Mouse (Mus musculus) midbrain, postnatal 0 days (tissue): ENCODE measurements around the gene Nanog. TPM values are rescaled to one million over a fixed set of nuclear protein-coding genes. Genes with fewer than 3 reads are reported as not detected.

Source experiments
- ATAC-seq: fragments of 200-750 bp; cut with Nextera tagmentation; 2 replicates; pipeline ENCODE4 v1.8.0; 2017; ENCODE audit warnings: moderate number of reproducible peaks, mild to moderate bottlenecking, moderate TSS enrichment, moderate library complexity; ENCODE audit not compliant: low FRiP score
- DNase-seq: peaks from one replicate; pipeline ENCODE4 v3.0.0-alpha.2; 2015; ENCODE audit warnings: low spot score
- H3K27ac ChIP-seq: fragments of 300-500 bp; sonication (generic); 2 replicates; pipeline ENCODE4 v1.5.1; 2014; ENCODE audit warnings: low read depth, mild to moderate bottlenecking, low read length, mixed read lengths
- H3K27me3 ChIP-seq: fragments of 300-500 bp; sonication (generic); 2 replicates; pipeline ENCODE4 v1.6.1; 2014; ENCODE audit warnings: low read length, control low read depth, mixed read lengths; ENCODE audit not compliant: insufficient read depth
- H3K36me3 ChIP-seq: fragments of 300-500 bp; sonication (generic); 2 replicates; pipeline ENCODE4 v1.6.1; 2014; ENCODE audit warnings: low read length, control low read depth, mixed read lengths; ENCODE audit not compliant: insufficient read depth
- H3K4me1 ChIP-seq: fragments of 300-500 bp; sonication (generic); 2 replicates; pipeline ENCODE4 v1.6.1; 2014; ENCODE audit warnings: mild to moderate bottlenecking, control low read depth, antibody characterized with exemption, low read length, mixed read lengths; ENCODE audit not compliant: insufficient read depth
- H3K4me2 ChIP-seq: fragments of 300-500 bp; sonication (generic); 2 replicates; pipeline ENCODE4 v1.6.1; 2014; ENCODE audit warnings: low read depth, mild to moderate bottlenecking, low read length, mixed read lengths; ENCODE audit not compliant: poor library complexity, severe bottlenecking
- H3K4me3 ChIP-seq: fragments of 300-500 bp; sonication (generic); 2 replicates; pipeline ENCODE4 v1.5.1; 2014; ENCODE audit warnings: low read depth, mild to moderate bottlenecking, low read length, moderate library complexity
- H3K9ac ChIP-seq: fragments of 300-500 bp; sonication (generic); replicated peaks from 2 replicates; pipeline ENCODE4 v1.6.1; 2014; ENCODE audit warnings: mild to moderate bottlenecking, low read length, moderate library complexity, mixed read lengths; ENCODE audit not compliant: poor library complexity, severe bottlenecking
- H3K9me3 ChIP-seq: fragments of 300-500 bp; sonication (generic); 2 replicates; pipeline ENCODE4 v1.6.1; 2016; ENCODE audit warnings: low read length, control low read depth
- CTCF ChIP-seq: IDR thresholded peaks from 2 replicates; pipeline ENCODE4 v1.5.1; 2016; ENCODE audit warnings: antibody characterized with exemption, mild to moderate bottlenecking
- WGBS: fragments of 180-500 bp; shearing (Covaris S2); extraction: QIAGEN DNeasy Blood & Tissue Kit; methylation state at CpG from one replicate; pipeline ENCODE4 v1.1.7; 2014; 5-methylcytosine and 5-hydroxymethylcytosine counted together
- polyA plus RNA-seq: library from polyadenylated mRNA; unstranded; fragments of >200 nt; fragmentation: Nextera tagmentation; extraction: Ambion mirVana; gene quantifications from 2 replicates; pipeline ENCODE4 v1.2.1, GENCODE M21; 2015
- total RNA-seq: library from RNA; depleted of rRNA; stranded (reverse); fragments of >200 nt; gene quantifications from 2 replicates; pipeline ENCODE4 v1.2.3, GENCODE M21; 2014

The Nanog gene
- total and polyA plus RNA-seq, 2 experiments from 2014 or later = 0.10 to 0.16 TPM

DNA sequence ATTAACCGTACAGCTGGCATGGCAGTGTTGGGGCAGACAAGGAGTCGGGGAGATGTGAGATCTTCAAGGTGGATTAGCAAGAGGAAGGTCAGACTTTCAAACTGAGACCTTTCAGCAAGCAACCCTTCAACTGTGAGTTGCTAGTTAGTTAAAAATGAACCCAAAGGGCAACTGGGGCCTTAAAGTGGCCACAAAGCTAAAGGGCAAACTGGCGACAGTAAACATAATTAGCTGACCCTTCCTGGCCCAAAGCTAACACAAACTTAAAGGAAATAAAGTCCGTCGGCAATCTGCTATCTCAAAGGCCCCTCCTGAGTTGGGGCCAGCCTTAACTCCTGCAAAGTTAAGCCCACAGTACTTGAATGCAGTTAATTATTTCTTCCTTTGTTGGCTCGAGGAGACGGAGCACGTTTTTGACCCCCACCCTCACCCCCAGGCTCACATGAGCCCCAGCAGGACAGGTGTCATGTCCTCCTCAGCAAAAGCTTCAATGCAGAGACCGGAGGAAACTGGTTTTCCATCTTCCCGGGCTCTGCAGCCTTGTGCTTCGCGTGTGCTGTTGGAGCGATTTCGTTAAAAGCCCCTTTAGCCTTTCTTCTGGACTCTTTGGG lies 43.6 kb upstream of the Nanog start:
- Histone ChIP-seq H3K27me3 (no peaks in the 10 kb centered on the region), H3K9ac (no peak overlapping the region), H3K9me3 (no peaks in the 10 kb centered on the region), H3K4me1 (no peaks in the 10 kb centered on the region), H3K4me3 (no peak overlapping the region), H3K27ac (no peak overlapping the region), H3K4me2 (no peak overlapping the region), H3K36me3 (no peaks in the 10 kb centered on the region)
- DNase-seq = no peak
- TF ChIP-seq CTCF = no peak
- ATAC-seq = no peak
- WGBS = 51% methylated on average over 14 of the region's 14 CpGs

GRCm38 (mm10) chr6:122665866-122666265 lies 41.4 kb upstream of the Nanog start:
- ATAC-seq (no peak), DNase-seq (peak; percentile 36)
- TF ChIP-seq CTCF = no peak
- H3K36me3 ChIP-seq = no peaks in the 10 kb centered on the region
- H3K4me2 ChIP-seq = no peak overlapping the region
- no peak overlapping the region for H3K4me3 ChIP-seq
- H3K27me3 ChIP-seq = no peaks in the 10 kb centered on the region
- H3K9me3 ChIP-seq = no peaks in the 10 kb centered on the region
- WGBS = 68% methylated on average over 7 of the region's 7 CpGs
- no peak overlapping the region for H3K9ac ChIP-seq
- H3K4me1 ChIP-seq = 0 out of 2 replicates have a peak, but pooled peaks cover 2% of the 10 kb centered on the region
- no peak overlapping the region for H3K27ac ChIP-seq

DNA sequence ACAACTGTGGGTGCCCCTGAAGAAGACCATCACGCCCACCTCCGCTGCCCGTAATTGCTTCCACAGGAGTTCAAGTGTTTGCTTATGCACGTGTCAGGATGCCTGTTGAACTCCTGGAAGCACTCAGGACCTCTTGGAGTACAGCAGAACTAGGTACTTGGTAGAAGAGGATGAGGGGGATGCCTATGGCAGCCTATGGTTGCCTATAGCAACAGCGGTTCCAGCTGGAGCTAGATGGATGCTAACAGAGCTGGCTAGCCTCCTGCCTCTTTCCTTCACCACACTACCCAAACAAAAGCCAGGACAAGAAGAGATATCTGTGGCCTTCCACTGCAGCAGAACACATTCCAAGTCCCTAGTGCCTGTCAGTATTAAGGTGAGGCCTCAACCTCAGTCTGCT lies 39.6 kb upstream of the Nanog start:
- 64% methylated on average over 5 of the region's 5 CpGs for WGBS
- Histone ChIP-seq H3K27me3 (no peaks in the 10 kb centered on the region), H3K9me3 (no peaks in the 10 kb centered on the region), H3K36me3 (no peaks in the 10 kb centered on the region), H3K4me2 (no peak overlapping the region), H3K27ac (no peak overlapping the region), H3K9ac (no peak overlapping the region), H3K4me3 (no peak overlapping the region), H3K4me1 (0 out of 2 replicates have a peak, but pooled peaks cover 2% of the 10 kb centered on the region)
- ATAC-seq = no peak
- DNase-seq = no peak
- TF ChIP-seq CTCF = no peak

GRCm38 (mm10) chr6:122668823-122669222 lies 38.5 kb upstream of the Nanog start:
- Histone ChIP-seq H3K36me3 (no peaks in the 10 kb centered on the region), H3K4me3 (no peak overlapping the region), H3K9me3 (no peaks in the 10 kb centered on the region), H3K4me2 (no peak overlapping the region), H3K27ac (no peak overlapping the region), H3K9ac (no peak overlapping the region), H3K4me1 (0 out of 2 replicates have a peak, but pooled peaks cover 2% of the 10 kb centered on the region), H3K27me3 (no peaks in the 10 kb centered on the region)
- 88% methylated on average over 5 of the region's 5 CpGs for WGBS
- no peak for TF ChIP-seq CTCF
- DNase-seq (no peak), ATAC-seq (no peak)

GRCm38 (mm10) chr6:122669406-122670200 lies 37.7 kb upstream of the Nanog start:
- H3K4me3 ChIP-seq = peak overlapping the region; percentile 39
- H3K27me3 ChIP-seq = no peaks in the 10 kb centered on the region
- DNase-seq (peak; percentile 97), ATAC-seq (peak; percentile 92)
- H3K36me3 ChIP-seq = no peaks in the 10 kb centered on the region
- no peaks in the 10 kb centered on the region for H3K9me3 ChIP-seq
- H3K27ac ChIP-seq = peak overlapping the region; percentile 47; the same call in 1 of the 2 replicates
- peak overlapping the region; percentile 51 for H3K4me2 ChIP-seq
- WGBS = 7% methylated on average over 19 of the region's 19 CpGs
- TF ChIP-seq CTCF = peak; percentile 100
- H3K4me1 ChIP-seq = 0 out of 2 replicates have a peak, but pooled peaks cover 2% of the 10 kb centered on the region
- H3K9ac ChIP-seq = peak overlapping the region; percentile 51

- WGBS = 18% methylated on average over 10 of the region's 10 CpGs
- no peak for TF ChIP-seq CTCF
- H3K4me2 ChIP-seq = peak overlapping the region; percentile 51
- peak overlapping the region; percentile 51; the same call in 1 of the 2 replicates for H3K9ac ChIP-seq
- peak overlapping the region; percentile 47 for H3K27ac ChIP-seq
- 0 out of 2 replicates have a peak, but pooled peaks cover 2% of the 10 kb centered on the region for H3K4me1 ChIP-seq
- DNase-seq (peak; percentile 35), ATAC-seq (peak; percentile 17; the same call in 1 of the 2 replicates)
- no peaks in the 10 kb centered on the region for H3K36me3 ChIP-seq
- H3K4me3 ChIP-seq = peak overlapping the region; percentile 39
- H3K9me3 ChIP-seq = no peaks in the 10 kb centered on the region
- H3K27me3 ChIP-seq = no peaks in the 10 kb centered on the region
Measured at GRCm38 (mm10) chr6:122670201-122670551, 37.1 kb upstream of the Nanog start.
